Mouse (Mus musculus) embryonic stem cell, embryonic (primary cell): Measurements from ENCODE around the gene Slc39a11.

Experiments
- CTCF ChIA-PET, 4 experiments: fragments of 300-600 bp in 2 of 4; fragments of 350-600 bp in 2 of 4; sonication (Branson Sonifier 250); formaldehyde crosslinking; loops; one replicate each; lab custom pipeline; 2022; ENCODE audit warnings: inconsistent platforms in 2 of 4; lab: Charles Lee
- POLR2A ChIA-PET, 4 experiments: fragments of 300-600 bp in 2 of 4; fragments of 350-600 bp in 2 of 4; sonication (Branson Sonifier 250); formaldehyde crosslinking; loops; one replicate each; lab custom pipeline; 2022; ENCODE audit warnings: antibody characterized with exemption in 4 of 4, inconsistent platforms in 1 of 4; lab: Charles Lee

Gene Slc39a11

GRCm38 (mm10) chr11:113268831-113269319 lies 381.0 kb downstream of the Slc39a11 start:
- CTCF ChIA-PET: no interaction called here

GRCm38 (mm10) chr11:113267516-113268230 lies 382.2 kb downstream of the Slc39a11 start:
- CTCF ChIA-PET: interaction anchor here in 1 of 4 experiments (0.5 kb wide), 1 partner anchor 60 kb away, joined by 3 read pairs; no protein-coding TSS in a partner anchor
- POLR2A ChIA-PET: interaction anchor here in 1 of 4 experiments (0.6 kb wide), 1 partner anchor 46 kb away, joined by 5 read pairs; no protein-coding TSS in a partner anchor

More at GRCm38 (mm10) chr11:113268831-113269319, 381.0 kb downstream of the Slc39a11 start:
- POLR2A ChIA-PET: interaction anchor here in 2 of 4 experiments (0.6 to 1.4 kb wide), 3 partner anchors 10 to 888 kb away, joined by 3 to 5 read pairs (median 5); no protein-coding TSS in a partner anchor

- ChIA-PET CTCF (no interaction called here), POLR2A (interaction anchor here in 2 of 4 experiments (0.7 kb wide), 2 partner anchors 19 to 509 kb away, joined by 3 to 4 read pairs; no protein-coding TSS in a partner anchor)
These were observed 383.2 kb downstream of the Slc39a11 start for GRCm38 (mm10) chr11:113266706-113267105.

DNA sequence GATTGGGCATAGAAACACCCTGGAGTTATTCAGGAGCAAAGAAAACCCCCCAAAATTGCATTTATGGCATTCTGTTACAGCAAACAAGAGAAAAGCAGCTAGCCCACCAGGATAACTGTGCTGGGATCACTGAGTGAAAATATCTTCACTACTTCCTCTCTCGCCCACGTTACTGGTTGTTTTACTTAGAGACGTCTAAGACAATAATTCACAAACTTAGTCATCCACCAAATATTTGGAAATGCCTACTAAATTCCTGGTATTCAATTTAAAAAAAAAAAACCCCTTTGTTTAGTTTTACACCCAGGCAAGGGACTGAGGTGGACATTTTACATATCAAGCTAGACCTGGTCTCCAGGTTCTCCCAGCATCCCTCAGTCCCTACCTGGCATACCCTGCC lies 384.3 kb downstream of the Slc39a11 start:
- POLR2A ChIA-PET: interaction anchor here in 1 of 4 experiments (0.6 kb wide), 1 partner anchor 27 kb away, joined by 5 read pairs; no protein-coding TSS in a partner anchor

GRCm38 (mm10) chr11:113263971-113264370 lies 385.9 kb downstream of the Slc39a11 start:
- POLR2A ChIA-PET: interaction anchor here in 1 of 4 experiments (0.7 kb wide), 1 partner anchor 127 kb away, joined by 4 read pairs; no protein-coding TSS in a partner anchor
- CTCF ChIA-PET: interaction anchor here in 1 of 4 experiments (0.6 kb wide), 1 partner anchor 33 kb away, joined by 3 read pairs; no protein-coding TSS in a partner anchor

More for the DNA sequence above, 384.3 kb downstream of the Slc39a11 start:
- CTCF ChIA-PET: no interaction called here

DNA sequence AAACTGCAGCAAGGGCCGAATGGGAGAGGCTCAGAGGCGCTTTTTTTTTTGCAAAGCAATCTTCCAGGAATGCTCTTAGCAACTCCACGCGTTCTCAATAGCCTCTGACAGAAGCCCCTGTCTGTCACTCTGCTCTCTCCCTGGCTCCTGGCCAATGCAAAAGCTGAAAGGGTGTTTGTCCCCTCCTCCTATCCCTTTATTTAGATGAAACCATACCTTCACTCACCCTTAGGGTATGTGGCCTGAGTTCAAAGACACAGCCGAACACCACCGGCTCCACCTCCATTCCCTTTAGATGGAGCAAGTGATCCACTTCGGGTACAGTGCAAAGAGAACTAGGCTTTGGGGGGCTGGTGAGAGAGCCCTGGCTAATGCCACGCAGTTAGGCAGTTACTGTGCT lies 387.8 kb downstream of the Slc39a11 start:
- ChIA-PET CTCF (interaction anchor here (0.6 to 1.1 kb wide), 5 partner anchors 30 to 1304 kb away, joined by 3 to 7 read pairs (median 4); no protein-coding TSS in a partner anchor), POLR2A (interaction anchor here in 2 of 4 experiments (0.6 to 2.0 kb wide), 5 partner anchors 20 to 715 kb away, joined by 3 to 8 read pairs (median 3); no protein-coding TSS in a partner anchor)

DNA sequence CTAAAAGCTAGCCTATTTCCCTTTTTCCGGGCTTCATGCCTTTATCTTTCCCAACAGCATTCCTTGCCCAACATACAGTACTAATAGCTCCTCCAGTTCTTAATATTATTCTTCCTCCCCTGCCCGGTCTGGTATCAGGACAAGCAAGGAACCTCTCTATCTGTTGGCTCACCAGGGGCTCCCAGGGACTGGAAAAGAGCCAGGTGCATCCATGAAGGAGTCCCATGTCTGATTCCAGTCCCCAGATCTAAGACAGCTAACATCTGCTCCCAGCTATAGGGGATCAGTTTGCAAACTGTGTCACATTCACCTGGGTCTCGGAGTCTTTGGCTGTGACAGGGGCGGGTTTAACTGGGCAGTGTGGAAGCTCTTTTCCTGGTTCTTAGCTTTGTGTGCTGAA lies 388.5 kb downstream of the Slc39a11 start:
- POLR2A ChIA-PET: interaction anchor here in 3 of 4 experiments (0.6 to 2.0 kb wide), 5 partner anchors 20 to 716 kb away, joined by 3 to 8 read pairs (median 3); no protein-coding TSS in a partner anchor
- CTCF ChIA-PET: interaction anchor here (0.6 to 1.1 kb wide), 5 partner anchors 30 to 1303 kb away, joined by 3 to 7 read pairs (median 4); no protein-coding TSS in a partner anchor

DNA sequence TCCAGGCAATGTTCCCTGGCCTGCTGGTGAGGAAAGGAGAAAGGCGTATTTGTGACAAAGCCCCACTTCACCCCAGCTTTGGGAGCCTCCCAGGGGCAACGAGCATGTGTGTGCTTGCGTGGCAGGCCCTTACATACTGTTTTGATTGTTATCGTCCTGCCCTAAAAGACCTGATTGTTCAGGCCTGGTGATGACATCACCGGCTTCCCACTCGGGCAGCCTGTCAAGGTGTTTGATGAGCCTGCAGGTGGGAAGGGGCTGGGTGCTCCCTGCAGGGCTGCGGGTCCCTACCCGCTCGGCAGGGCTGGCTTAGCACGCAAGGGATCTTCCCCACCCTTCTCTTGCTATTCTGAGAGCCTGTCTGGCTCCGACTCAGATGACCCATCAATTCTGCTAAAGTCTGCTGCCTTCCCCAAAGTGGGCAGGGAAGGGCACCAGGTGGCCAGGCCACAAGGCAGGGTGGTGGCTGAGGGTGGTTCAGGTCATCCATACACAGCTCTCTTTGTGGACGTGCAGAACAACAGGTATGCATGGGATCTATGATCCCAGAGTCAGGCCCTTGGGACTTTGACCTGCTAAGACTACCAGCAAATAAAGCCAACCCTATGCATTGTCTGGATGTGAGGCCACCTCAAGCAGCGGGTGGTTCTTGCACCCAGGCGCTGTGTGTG lies 390.0 kb downstream of the Slc39a11 start:
- ChIA-PET CTCF (no interaction called here), POLR2A (no interaction called here)

DNA sequence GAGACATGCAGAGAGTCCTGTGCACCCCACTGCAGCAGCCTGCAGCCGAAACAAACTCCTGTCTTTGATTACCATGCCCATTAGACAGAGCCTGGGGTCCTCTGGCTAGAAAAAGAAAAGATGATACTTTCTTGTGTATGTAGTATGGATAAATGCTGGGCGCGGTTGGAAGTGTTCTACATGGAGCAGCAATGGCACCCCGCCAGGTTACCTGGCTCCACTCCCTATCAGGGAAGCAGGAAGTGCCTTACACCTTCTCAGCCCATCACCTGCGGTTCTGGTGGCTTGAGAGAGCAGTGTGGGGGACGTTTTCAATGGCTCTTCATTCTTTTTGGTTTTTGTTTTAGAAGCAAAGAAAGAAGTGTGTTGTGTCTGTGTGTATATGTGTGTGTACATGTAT lies 391.9 kb downstream of the Slc39a11 start:
- POLR2A ChIA-PET: no interaction called here
- CTCF ChIA-PET: no interaction called here

GRCm38 (mm10) chr11:113254653-113255052 lies 395.2 kb downstream of the Slc39a11 start:
- ChIA-PET CTCF (interaction anchor here in 2 of 4 experiments (1.1 to 1.2 kb wide), 2 partner anchors 20 to 43 kb away, joined by 3 read pairs; no protein-coding TSS in a partner anchor), POLR2A (interaction anchor here in 3 of 4 experiments (0.6 to 1.6 kb wide), 4 partner anchors 8 to 365 kb away, joined by 3 to 4 read pairs (median 3); no protein-coding TSS in a partner anchor)

DNA sequence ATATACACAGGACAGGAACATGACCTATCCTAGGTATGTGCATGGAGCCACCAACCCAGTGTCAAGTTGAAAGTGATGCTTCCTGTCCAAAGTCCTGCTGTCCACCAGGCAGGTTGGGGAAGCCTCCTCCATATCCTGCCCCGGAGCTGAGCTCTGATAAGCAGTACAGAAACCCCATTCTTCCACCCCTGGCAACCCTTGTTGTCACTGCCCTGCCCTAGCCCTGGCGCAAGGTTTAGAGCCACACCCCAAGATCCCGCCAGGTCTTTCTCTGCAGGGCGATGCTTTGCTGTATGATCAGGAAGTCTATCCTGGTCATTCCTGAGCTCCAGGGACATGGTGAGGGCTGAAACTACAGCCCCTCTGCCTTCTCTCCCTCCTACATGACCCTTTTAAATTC lies 396.7 kb downstream of the Slc39a11 start:
- CTCF ChIA-PET: no interaction called here
- POLR2A ChIA-PET: interaction anchor here in 2 of 4 experiments (0.7 to 1.4 kb wide), 2 partner anchors 52 to 370 kb away, joined by 4 to 5 read pairs; no protein-coding TSS in a partner anchor

DNA sequence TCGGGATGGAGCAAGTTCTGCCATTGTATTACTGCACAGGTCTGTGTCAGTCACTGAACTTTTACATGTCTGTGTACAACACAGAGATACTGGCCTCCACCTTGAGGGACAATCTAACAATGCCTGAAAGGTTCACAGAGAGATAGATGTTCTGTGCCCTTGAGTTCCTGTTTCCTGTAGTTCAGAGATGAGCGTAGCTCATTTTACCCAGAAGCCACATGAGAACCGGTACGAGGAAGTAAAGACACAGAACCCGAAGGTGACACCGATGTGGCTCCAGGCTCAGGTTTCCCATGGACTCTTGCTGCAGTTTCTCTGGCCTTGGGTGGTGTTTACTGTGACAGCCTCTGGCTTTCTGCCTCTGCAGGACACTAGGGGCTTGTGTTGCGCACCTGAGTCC lies 398.7 kb downstream of the Slc39a11 start:
- ChIA-PET CTCF (no interaction called here), POLR2A (no interaction called here)

DNA sequence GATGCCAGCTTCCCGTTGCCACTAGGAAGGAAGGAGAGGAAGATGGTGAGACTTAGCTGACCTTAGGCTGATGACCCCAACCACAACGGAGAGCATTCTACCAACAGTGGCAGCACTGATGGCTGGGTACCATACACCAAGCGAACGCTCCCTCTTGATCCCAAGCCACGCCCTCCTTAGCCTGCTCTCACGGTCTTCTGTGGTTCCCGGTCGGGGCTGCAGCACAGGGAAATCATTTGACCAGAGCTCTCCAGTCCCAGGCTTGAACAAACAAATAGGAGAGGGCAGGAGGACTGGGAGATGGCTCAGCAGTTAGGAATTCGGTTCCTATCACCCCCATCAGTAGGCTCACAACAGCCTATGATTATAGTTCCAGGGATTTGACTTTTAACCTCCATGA lies 403.4 kb downstream of the Slc39a11 start:
- ChIA-PET POLR2A (interaction anchor here in 2 of 4 experiments (0.7 to 1.0 kb wide), 2 partner anchors 8 to 14 kb away, joined by 3 read pairs; no protein-coding TSS in a partner anchor), CTCF (interaction anchor here in 1 of 4 experiments (0.7 to 0.9 kb wide), 2 partner anchors 36 to 166 kb away, joined by 3 read pairs; no protein-coding TSS in a partner anchor)

DNA sequence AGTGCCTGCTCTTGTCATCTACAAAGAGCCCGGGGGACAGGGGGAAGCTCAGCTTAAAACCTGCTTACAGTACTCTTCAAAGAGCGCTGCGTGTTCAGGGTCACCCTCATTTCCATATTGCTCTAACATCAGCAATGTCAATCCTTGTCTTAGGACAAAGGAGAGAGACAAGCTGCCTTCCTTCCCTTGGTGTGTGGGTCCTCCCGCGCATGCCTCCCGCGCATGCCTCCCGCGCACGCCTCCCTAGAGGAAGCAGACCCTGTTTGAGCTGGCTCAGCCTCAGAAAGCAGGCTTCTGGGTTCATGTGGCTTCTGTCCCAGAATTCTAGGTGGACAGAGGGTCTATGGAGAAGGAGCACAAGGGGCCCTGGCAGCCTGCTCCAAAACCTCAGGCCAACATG lies 404.2 kb downstream of the Slc39a11 start:
- CTCF ChIA-PET: interaction anchor here in 2 of 4 experiments (0.6 to 1.4 kb wide), 3 partner anchors 10 to 236 kb away, joined by 3 to 10 read pairs (median 3); no protein-coding TSS in a partner anchor
- POLR2A ChIA-PET: interaction anchor here in 1 of 4 experiments (1.1 kb wide), 2 partner anchors 9 to 44 kb away, joined by 3 to 4 read pairs; no protein-coding TSS in a partner anchor

- ChIA-PET POLR2A (no interaction called here), CTCF (interaction anchor here in 2 of 4 experiments (0.7 to 1.2 kb wide), 2 partner anchors 20 to 819 kb away, joined by 3 to 7 read pairs; no protein-coding TSS in a partner anchor)
These were observed 415.4 kb downstream of the Slc39a11 start for GRCm38 (mm10) chr11:113234432-113234831.

- POLR2A ChIA-PET: interaction anchor here in 3 of 4 experiments (0.6 to 2.5 kb wide), 5 partner anchors 14 to 386 kb away, joined by 3 to 7 read pairs (median 4); no protein-coding TSS in a partner anchor
These were observed 417.8 kb downstream of the Slc39a11 start for GRCm38 (mm10) chr11:113232049-113232448.

GRCm38 (mm10) chr11:113230410-113231132 lies 419.3 kb downstream of the Slc39a11 start:
- ChIA-PET CTCF (no interaction called here), POLR2A (interaction anchor here in 3 of 4 experiments (0.7 to 2.5 kb wide), 5 partner anchors 11 to 581 kb away, joined by 3 to 7 read pairs (median 3); no protein-coding TSS in a partner anchor)

More at GRCm38 (mm10) chr11:113232049-113232448, 417.8 kb downstream of the Slc39a11 start:
- CTCF ChIA-PET: interaction anchor here in 1 of 4 experiments (0.6 kb wide), 1 partner anchor 553 kb away, joined by 5 read pairs; no protein-coding TSS in a partner anchor
